ENCODE assay signal across 9 mouse cellular contexts in genomic region chr3:95687168-95687523, GRCm38 (mm10). TPM values are rescaled to one million over a fixed set of nuclear protein-coding genes. Genes with fewer than 3 reads are reported as not detected.
DNase-seq lines count a peak whose midpoint lies in the region; ATAC-seq lines count a peak whose summit lies in the region.
"Had no signal": no experiment of that assay in that cellular context is flagged by ENCODE, and none has a peak within 500 bp of the region (broad histone marks: within the 10 kb centered on the region; RNA-seq: fewer than 3 reads in every experiment).

No protein-coding gene starts in this region.

- no peaks in the 10 kb centered on the region for H3K9me3 ChIP-seq in lung, embryonic 16.5 days (ENCODE audit: control insufficient read depth, low read length)
- no peaks in the 10 kb centered on the region for H3K9me3 ChIP-seq in forebrain, embryonic 16.5 days (ENCODE audit: control insufficient read depth, low read length)
- no peaks in the 10 kb centered on the region for H3K9me3 ChIP-seq in limb, embryonic 15.5 days
- H3K9me3 ChIP-seq in stomach, embryonic 14.5 days (ENCODE audit: control insufficient read depth, low read depth, low read length): no peaks in the 10 kb centered on the region

- peaks cover 35% of the 10 kb centered on the region for H3K4me1 ChIP-seq in lung, embryonic 16.5 days (replicated peaks; ENCODE audit: control insufficient read depth, insufficient read depth, low read length)
- peaks cover 11% of the 10 kb centered on the region for H3K4me1 ChIP-seq in forebrain, embryonic 16.5 days (replicated peaks; ENCODE audit: control insufficient read depth, insufficient read depth, low read length)
- peaks cover 56% of the 10 kb centered on the region for H3K4me1 ChIP-seq in limb, embryonic 15.5 days
- peaks cover 31% of the 10 kb centered on the region for H3K4me1 ChIP-seq in stomach, embryonic 14.5 days (ENCODE audit: control insufficient read depth, insufficient read depth, low read length)

- peak; percentile 15 for ATAC-seq in lung, embryonic 16.5 days (ENCODE audit: low read depth)
- no peak; the same call in 1 of the 2 replicates for ATAC-seq in forebrain, embryonic 16.5 days
- ATAC-seq in limb, embryonic 15.5 days (ENCODE audit: insufficient number of reproducible peaks, low FRiP score, low TSS enrichment, low read depth): 0 out of 2 replicates have a peak, but pooled peaks have one; percentile 20
- peak; percentile 21; the same call in 1 of the 2 replicates for ATAC-seq in stomach, embryonic 14.5 days (ENCODE audit: insufficient number of reproducible peaks, insufficient read depth, low FRiP score, low read depth)

- H3K9ac ChIP-seq in lung, embryonic 16.5 days (ENCODE audit: low read length): peak overlapping the region; percentile 75
- H3K9ac ChIP-seq in forebrain, embryonic 16.5 days (replicated peaks; ENCODE audit: low read depth, low read length): peak overlapping the region; percentile 33; the same call in 1 of the 2 replicates
- H3K9ac ChIP-seq in limb, embryonic 15.5 days: 0 out of 2 replicates have a peak overlapping the region, but pooled peaks have one; percentile 29
- H3K9ac ChIP-seq in stomach, embryonic 14.5 days (replicated peaks; ENCODE audit: low read depth, low read length): peak overlapping the region; percentile 32; the same call in 1 of the 2 replicates

- no peaks in the 10 kb centered on the region for H3K27me3 ChIP-seq in lung, embryonic 16.5 days (ENCODE audit: control insufficient read depth, insufficient read depth, low read depth, low read length)
- no peaks in the 10 kb centered on the region for H3K27me3 ChIP-seq in forebrain, embryonic 16.5 days (replicated peaks; ENCODE audit: control insufficient read depth, insufficient read depth, low read length)
- H3K27me3 ChIP-seq in limb, embryonic 15.5 days: no peaks in the 10 kb centered on the region
- H3K27me3 ChIP-seq in stomach, embryonic 14.5 days (ENCODE audit: control insufficient read depth, insufficient read depth, low read length): no peaks in the 10 kb centered on the region

- DNase-seq in lung, postnatal 4 days: no peak
- DNase-seq in layer of hippocampus, adult 8-10 months (ENCODE audit: low spot score in 2 of 2): no peak
- no peak for DNase-seq in embryo, embryonic 9.5 days (ENCODE audit: extremely low spot score)
- no peak for DNase-seq in ovary, postnatal 10 days (ENCODE audit: low spot score)

- H3K4me2 ChIP-seq in lung, embryonic 16.5 days (ENCODE audit: low read depth, low read length): peak overlapping the region; percentile 90
- H3K4me2 ChIP-seq in forebrain, embryonic 16.5 days (ENCODE audit: low read length): peak overlapping the region; percentile 65
- peak overlapping the region; percentile 93 for H3K4me2 ChIP-seq in limb, embryonic 15.5 days
- peak overlapping the region; percentile 87 for H3K4me2 ChIP-seq in stomach, embryonic 14.5 days (replicated peaks; ENCODE audit: low read depth, low read length)

- H3K27ac ChIP-seq in lung, embryonic 16.5 days (ENCODE audit: low read length): peak overlapping the region; percentile 90
- H3K27ac ChIP-seq in forebrain, embryonic 16.5 days (ENCODE audit: low read length): no peak overlapping the region
- H3K27ac ChIP-seq in limb, embryonic 15.5 days: peak overlapping the region; percentile 91
- peak overlapping the region; percentile 84; the same call in 1 of the 2 replicates for H3K27ac ChIP-seq in stomach, embryonic 14.5 days (ENCODE audit: low read length)

- H3K36me3 ChIP-seq in lung, embryonic 16.5 days (ENCODE audit: control insufficient read depth, insufficient read depth, low read length): no peaks in the 10 kb centered on the region
- no peaks in the 10 kb centered on the region for H3K36me3 ChIP-seq in forebrain, embryonic 16.5 days (ENCODE audit: control insufficient read depth, insufficient read depth)
- H3K36me3 ChIP-seq in limb, embryonic 15.5 days: no peaks in the 10 kb centered on the region
- H3K36me3 ChIP-seq in stomach, embryonic 14.5 days (ENCODE audit: control insufficient read depth, insufficient read depth, low read length): no peaks in the 10 kb centered on the region

- peak overlapping the region; percentile 50 for H3K4me3 ChIP-seq in lung, embryonic 16.5 days (ENCODE audit: low read length)
- H3K4me3 ChIP-seq in forebrain, embryonic 16.5 days (replicated peaks; ENCODE audit: low read length): peak overlapping the region; percentile 35
- H3K4me3 ChIP-seq in limb, embryonic 15.5 days: peak overlapping the region; percentile 48
- peak overlapping the region; percentile 40 for H3K4me3 ChIP-seq in stomach, embryonic 14.5 days (ENCODE audit: low read depth, low read length)

- WGBS in lung, embryonic 16.5 days: 14% methylated on average over 4 of the region's 4 CpGs
- 24% methylated on average over 4 of the region's 4 CpGs for WGBS in forebrain, embryonic 16.5 days
- 15% methylated on average over 4 of the region's 4 CpGs for WGBS in limb, embryonic 15.5 days
- WGBS in stomach, embryonic 14.5 days: 15% methylated on average over 4 of the region's 4 CpGs

RNA-seq across cellular contexts. Expression of gene Adamtsl4, which starts 0.6 kb away (rescaled TPM):
- polyA plus RNA-seq in lung, embryonic 16.5 days (2015; fragmentation: Nextera tagmentation; extraction: Ambion mirVana): 4.4 and 5.5 TPM in 2 replicates
- 0.48 and 1.2 TPM in 2 replicates for polyA plus RNA-seq in forebrain, embryonic 16.5 days (2015; fragmentation: Nextera tagmentation; extraction: Ambion mirVana)
- 5.4 and 11.2 TPM in 2 replicates for polyA plus RNA-seq in limb, embryonic 15.5 days (2015; fragmentation: Nextera tagmentation; extraction: Ambion mirVana)
- 3.1 and 5.3 TPM in 2 replicates for polyA plus RNA-seq in stomach, embryonic 14.5 days (2014; fragmentation: Nextera tagmentation; extraction: Ambion mirVana)
- total RNA-seq in layer of hippocampus, adult 8-10 months (2022): 10 to 100 TPM in 2 of 4 experiments, 1 to 10 TPM in 2; 5.2 to 17.9 (median 10.4) TPM
- total RNA-seq: hematopoietic stem cell, adult 5-6 weeks had no signal

RNA-seq across cellular contexts. Expression of gene Mcl1, which starts 28.6 kb away (rescaled TPM):
- 23.1 and 31.7 TPM in 2 replicates for polyA plus RNA-seq in lung, embryonic 16.5 days (2015; fragmentation: Nextera tagmentation; extraction: Ambion mirVana)
- polyA plus RNA-seq in forebrain, embryonic 16.5 days (2015; fragmentation: Nextera tagmentation; extraction: Ambion mirVana): 43.4 and 48.3 TPM in 2 replicates
- 35.2 and 46.1 TPM in 2 replicates for polyA plus RNA-seq in limb, embryonic 15.5 days (2015; fragmentation: Nextera tagmentation; extraction: Ambion mirVana)
- 47.0 and 61.2 TPM in 2 replicates for polyA plus RNA-seq in stomach, embryonic 14.5 days (2014; fragmentation: Nextera tagmentation; extraction: Ambion mirVana)
- 10 to 100 TPM; 55.1 to 73.6 (median 61.1) TPM for total RNA-seq in layer of hippocampus, adult 8-10 months (2022)

RNA-seq across cellular contexts. Expression of gene Ecm1, which starts 52.2 kb away (rescaled TPM):
- polyA plus RNA-seq in lung, embryonic 16.5 days (2015; fragmentation: Nextera tagmentation; extraction: Ambion mirVana): 22.3 and 23.8 TPM in 2 replicates
- polyA plus RNA-seq in forebrain, embryonic 16.5 days (2015; fragmentation: Nextera tagmentation; extraction: Ambion mirVana): 7.9 and 11.0 TPM in 2 replicates
- polyA plus RNA-seq in limb, embryonic 15.5 days (2015; fragmentation: Nextera tagmentation; extraction: Ambion mirVana): 23.7 and 35.8 TPM in 2 replicates
- 27.0 and 35.8 TPM in 2 replicates for polyA plus RNA-seq in stomach, embryonic 14.5 days (2014; fragmentation: Nextera tagmentation; extraction: Ambion mirVana)
- total RNA-seq in layer of hippocampus, adult 8-10 months (2022): 10 to 100 TPM in 3 of 4 experiments, 1 to 10 TPM in 1; 9.7 to 13.9 (median 11.8) TPM
